Mouse (Mus musculus): ENCODE measurements around the gene Mief2. TPM values are rescaled to one million over a fixed set of nuclear protein-coding genes. Genes with fewer than 3 reads are reported as not detected.

Mief2 gene
- polyA plus RNA-seq, 1 experiment from 2014 or later: 15.2 TPM

DNA sequence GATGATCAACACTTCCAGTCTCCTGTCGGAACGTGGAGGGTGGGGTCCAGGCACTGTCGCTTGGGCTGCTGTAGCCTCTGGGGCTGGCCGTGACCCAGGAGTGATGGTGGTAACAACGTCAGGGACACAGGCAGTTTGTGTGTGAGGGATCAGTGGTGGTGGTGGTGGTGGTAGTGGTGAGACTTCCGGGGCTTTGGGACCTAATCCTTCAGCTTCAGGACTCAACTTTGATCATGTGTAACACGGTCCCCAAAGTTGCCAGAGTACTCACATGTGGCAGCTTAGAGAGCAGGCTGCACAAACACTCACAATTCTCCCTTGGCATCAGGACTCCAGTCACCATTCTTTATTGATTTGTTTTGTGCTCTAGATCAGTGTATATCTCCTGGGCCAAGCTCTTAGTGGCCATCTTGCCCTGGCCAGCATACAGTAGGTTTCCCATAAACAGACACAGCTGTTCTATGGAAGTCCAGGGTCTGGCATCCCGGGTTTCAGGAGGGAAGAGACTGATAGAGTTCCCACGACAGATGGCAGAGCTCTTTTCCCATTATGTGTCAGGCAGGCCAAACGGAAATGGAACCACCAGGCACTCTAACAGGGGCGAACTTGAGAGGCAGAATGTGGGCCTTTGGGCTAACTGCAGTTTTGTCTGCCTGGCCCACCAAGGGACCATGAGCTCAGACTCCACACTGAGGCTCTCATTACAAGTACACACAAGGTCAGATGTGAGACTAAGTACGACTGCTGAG, 632 bp upstream of the Mief2 start:
- Histone ChIP-seq H3K9me3 (no peaks in the 10 kb centered on the region), H3K27me3 (no peaks in the 10 kb centered on the region), H3K4me2 (replicated peaks) (peak overlapping the region; percentile 75), H3K36me3 (peaks cover 41% of the 10 kb centered on the region), H3K4me1 (peaks cover 31% of the 10 kb centered on the region), H3K9ac (replicated peaks) (peak overlapping the region; percentile 90), H3K4me3 (peak overlapping the region; percentile 91), H3K27ac (replicated peaks) (peak overlapping the region; percentile 88)
- 8% methylated on average over 12 of the region's 12 CpGs for WGBS
- peak; percentile 28 for ATAC-seq (ENCODE audit: low FRiP score, low read depth)

DNA sequence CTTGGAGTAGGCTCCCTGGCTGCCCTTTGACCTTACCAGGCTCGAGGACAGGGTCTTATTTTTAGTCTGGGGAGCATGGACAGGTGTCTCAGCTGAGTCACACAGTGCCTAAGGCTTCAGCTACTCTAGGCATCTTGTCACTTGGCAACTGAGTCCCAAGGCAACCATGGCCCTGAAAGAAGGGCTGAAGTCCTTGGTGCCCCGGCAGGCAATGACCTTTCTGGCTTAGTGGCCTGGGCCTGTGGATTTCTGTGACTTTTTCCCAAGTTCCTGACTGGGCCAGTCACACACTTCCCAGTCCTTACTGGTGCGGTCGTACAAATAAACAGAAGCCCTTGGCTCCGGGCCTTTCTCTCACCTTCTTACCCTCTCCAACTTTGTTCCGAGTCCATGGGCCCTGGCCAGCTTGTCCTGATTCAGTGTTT, 1.0 kb downstream of the Mief2 start:
- ATAC-seq (ENCODE audit: low FRiP score, low read depth): no peak
- Histone ChIP-seq H3K4me3 (peak overlapping the region; percentile 91), H3K27ac (replicated peaks) (no peak overlapping the region), H3K4me1 (peaks cover 31% of the 10 kb centered on the region), H3K36me3 (peaks cover 40% of the 10 kb centered on the region), H3K9ac (replicated peaks) (no peak overlapping the region), H3K9me3 (no peaks in the 10 kb centered on the region), H3K27me3 (no peaks in the 10 kb centered on the region), H3K4me2 (replicated peaks) (peak overlapping the region; percentile 75)
- 82% methylated on average over 6 of the region's 6 CpGs for WGBS

DNA sequence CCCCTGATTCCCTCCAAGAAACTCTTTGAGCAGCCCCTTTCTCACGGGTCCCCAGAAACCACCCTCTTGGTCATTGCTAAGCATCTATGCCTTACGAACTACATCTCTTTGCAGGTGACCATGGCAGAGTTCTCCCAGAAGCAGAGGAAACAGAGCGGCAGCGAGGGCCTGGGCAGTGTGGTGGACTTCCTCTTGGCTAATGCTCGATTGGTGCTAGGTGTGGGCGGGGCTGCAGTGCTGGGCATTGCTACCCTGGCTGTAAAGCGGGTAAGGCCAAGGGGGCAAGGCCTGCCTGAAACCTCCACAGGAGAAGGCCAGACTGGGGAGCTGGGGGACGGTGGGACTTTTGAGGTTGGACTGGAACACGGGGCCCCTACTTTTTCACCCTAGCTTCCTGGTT, 2.0 kb downstream of the Mief2 start:
- Histone ChIP-seq H3K4me2 (replicated peaks) (no peak overlapping the region), H3K4me3 (no peak overlapping the region), H3K9me3 (no peaks in the 10 kb centered on the region), H3K4me1 (peaks cover 31% of the 10 kb centered on the region), H3K27me3 (no peaks in the 10 kb centered on the region), H3K9ac (replicated peaks) (no peak overlapping the region), H3K27ac (replicated peaks) (no peak overlapping the region), H3K36me3 (peaks cover 36% of the 10 kb centered on the region)
- WGBS: 85% methylated on average over 9 of the region's 9 CpGs
- no peak for ATAC-seq (ENCODE audit: low FRiP score, low read depth)

DNA sequence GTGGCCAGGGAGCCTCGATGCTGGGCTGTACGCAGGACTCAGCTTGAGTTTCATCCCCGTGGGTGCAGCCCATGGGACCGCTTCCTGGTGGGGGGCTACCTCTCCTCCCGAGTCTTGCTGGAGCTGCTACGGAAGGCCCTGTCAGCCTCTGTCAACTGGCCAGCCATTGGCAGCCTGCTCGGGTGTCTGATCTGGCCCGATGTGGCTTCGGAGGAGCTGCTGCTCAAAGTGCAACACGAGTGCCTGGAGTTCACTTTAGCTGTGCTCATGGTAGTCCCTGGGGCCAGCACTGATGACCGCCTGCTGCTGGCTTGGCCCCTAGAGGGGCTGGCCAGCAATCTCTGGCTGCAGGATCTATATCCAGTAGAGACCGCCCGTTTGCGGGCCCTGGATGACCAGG, 3.1 kb downstream of the Mief2 start:
- Histone ChIP-seq H3K27ac (replicated peaks) (no peak overlapping the region), H3K27me3 (no peaks in the 10 kb centered on the region), H3K4me1 (peaks cover 26% of the 10 kb centered on the region), H3K4me3 (no peak overlapping the region), H3K9me3 (no peaks in the 10 kb centered on the region), H3K36me3 (peaks cover 36% of the 10 kb centered on the region), H3K9ac (replicated peaks) (no peak overlapping the region; the same call in 1 of the 2 replicates), H3K4me2 (replicated peaks) (no peak overlapping the region)
- WGBS: 88% methylated on average over 14 of the region's 14 CpGs
- ATAC-seq (ENCODE audit: low FRiP score, low read depth): no peak

DNA sequence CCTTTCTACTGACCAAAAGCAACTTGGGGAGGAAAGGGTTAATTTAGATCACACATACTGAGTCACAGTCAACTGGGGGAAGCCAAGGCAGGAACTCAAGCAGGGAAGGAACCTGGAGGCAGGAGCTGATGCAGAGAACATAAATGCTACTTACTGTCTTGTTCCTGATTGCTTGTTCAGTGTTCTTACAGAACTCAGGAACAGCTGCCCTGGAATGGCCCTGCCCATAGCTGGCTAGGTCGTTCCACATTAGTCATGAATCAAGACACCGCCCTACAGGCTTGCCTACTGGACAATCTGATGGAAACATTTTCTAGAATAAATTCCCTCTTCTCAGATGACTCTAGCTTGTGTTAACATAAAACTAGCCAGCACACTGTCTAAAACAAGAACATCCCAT, 6.0 kb downstream of the Mief2 start:
- Histone ChIP-seq H3K36me3 (peaks cover 36% of the 10 kb centered on the region), H3K27ac (replicated peaks) (no peak overlapping the region), H3K9ac (replicated peaks) (no peak overlapping the region), H3K9me3 (no peaks in the 10 kb centered on the region), H3K4me1 (peaks cover 6% of the 10 kb centered on the region), H3K27me3 (no peaks in the 10 kb centered on the region), H3K4me3 (no peak overlapping the region), H3K4me2 (replicated peaks) (no peak overlapping the region)
- ATAC-seq (ENCODE audit: low FRiP score, low read depth): no peak
- WGBS: 88% methylated on average over 2 of the region's 2 CpGs

- H3K9ac ChIP-seq (replicated peaks): no peak overlapping the region
- H3K27ac ChIP-seq (replicated peaks): no peak overlapping the region
- no peak overlapping the region for H3K4me3 ChIP-seq
- H3K4me2 ChIP-seq (replicated peaks): no peak overlapping the region
- 81% methylated on average over 5 of the region's 5 CpGs for WGBS
- H3K27me3 ChIP-seq: no peaks in the 10 kb centered on the region
- H3K9me3 ChIP-seq: no peaks in the 10 kb centered on the region
- ATAC-seq (ENCODE audit: low FRiP score, low read depth): no peak
- no peaks in the 10 kb centered on the region for H3K4me1 ChIP-seq
- peaks cover 45% of the 10 kb centered on the region for H3K36me3 ChIP-seq
Measured at GRCm38 (mm10) chr11:60735191-60735590, 7.0 kb downstream of the Mief2 start.

GRCm38 (mm10) chr11:60736491-60736890, 8.3 kb downstream of the Mief2 start:
- no peak overlapping the region for H3K9ac ChIP-seq (replicated peaks)
- peaks cover 47% of the 10 kb centered on the region for H3K36me3 ChIP-seq
- no peaks in the 10 kb centered on the region for H3K27me3 ChIP-seq
- no peaks in the 10 kb centered on the region for H3K4me1 ChIP-seq
- H3K9me3 ChIP-seq: no peaks in the 10 kb centered on the region
- H3K27ac ChIP-seq (replicated peaks): no peak overlapping the region
- H3K4me2 ChIP-seq (replicated peaks): no peak overlapping the region
- no peak for ATAC-seq (ENCODE audit: low FRiP score, low read depth)
- WGBS: 88% methylated on average over 3 of the region's 3 CpGs
- H3K4me3 ChIP-seq: no peak overlapping the region

GRCm38 (mm10) chr11:60737450-60737849, 9.3 kb downstream of the Mief2 start:
- peaks cover 50% of the 10 kb centered on the region for H3K36me3 ChIP-seq

DNA sequence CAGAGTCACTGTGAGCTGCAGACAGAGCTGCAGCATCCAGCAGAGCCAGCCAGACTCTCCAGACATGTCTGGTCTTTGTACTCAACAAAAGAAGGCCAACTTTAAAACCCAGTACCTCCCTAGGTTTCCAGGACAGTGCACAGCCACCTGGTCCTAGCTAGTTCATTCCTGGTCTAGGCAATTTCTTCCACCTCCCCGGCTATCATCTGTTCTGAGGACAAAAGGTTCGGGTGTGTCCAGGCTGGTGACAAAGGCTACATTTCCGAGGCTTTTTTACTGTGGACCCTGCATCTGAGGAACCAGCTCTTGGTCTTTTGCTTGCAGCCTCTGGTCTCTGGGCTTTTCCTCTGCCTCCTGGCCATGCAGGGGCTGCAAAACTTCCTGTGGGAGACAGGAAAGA, 12.1 kb downstream of the Mief2 start:
- no peak overlapping the region for H3K4me2 ChIP-seq (replicated peaks)
- 78% methylated on average over 3 of the region's 3 CpGs for WGBS
- no peaks in the 10 kb centered on the region for H3K27me3 ChIP-seq
- H3K9me3 ChIP-seq: no peaks in the 10 kb centered on the region
- ATAC-seq (ENCODE audit: low FRiP score, low read depth): no peak
- H3K27ac ChIP-seq (replicated peaks): no peak overlapping the region
- peaks cover 61% of the 10 kb centered on the region for H3K36me3 ChIP-seq
- no peak overlapping the region for H3K4me3 ChIP-seq
- no peak overlapping the region for H3K9ac ChIP-seq (replicated peaks)
- H3K4me1 ChIP-seq: no peaks in the 10 kb centered on the region

More at GRCm38 (mm10) chr11:60737450-60737849, 9.3 kb downstream of the Mief2 start:
- Histone ChIP-seq H3K4me3 (no peak overlapping the region), H3K27me3 (no peaks in the 10 kb centered on the region), H3K9me3 (no peaks in the 10 kb centered on the region), H3K9ac (replicated peaks) (no peak overlapping the region), H3K4me1 (no peaks in the 10 kb centered on the region), H3K4me2 (replicated peaks) (no peak overlapping the region), H3K27ac (replicated peaks) (no peak overlapping the region)
- no peak for ATAC-seq (ENCODE audit: low FRiP score, low read depth)

DNA sequence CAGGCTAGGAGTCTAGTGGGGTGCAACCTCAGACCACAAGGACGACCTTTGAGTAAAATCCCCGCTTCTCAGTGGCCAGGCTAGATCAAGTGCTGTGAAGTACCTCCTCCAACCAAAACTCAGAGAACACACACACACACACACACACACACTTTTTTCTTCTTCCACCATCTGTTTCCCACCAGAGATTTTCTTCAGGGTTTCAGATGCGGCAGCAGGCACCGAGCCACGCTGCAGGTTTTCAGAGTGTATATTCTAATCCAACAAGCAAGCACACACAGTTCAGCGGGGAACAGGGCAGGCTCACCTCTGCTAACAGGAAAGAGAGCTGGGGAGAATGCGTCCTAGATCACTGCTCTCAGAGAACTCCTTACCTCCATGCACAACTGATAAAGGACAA, 27.4 kb downstream of the Mief2 start:
- Histone ChIP-seq H3K4me3 (no peak overlapping the region), H3K4me1 (no peaks in the 10 kb centered on the region), H3K36me3 (peaks cover 80% of the 10 kb centered on the region), H3K4me2 (replicated peaks) (no peak overlapping the region), H3K27ac (replicated peaks) (no peak overlapping the region), H3K27me3 (no peaks in the 10 kb centered on the region), H3K9ac (replicated peaks) (no peak overlapping the region), H3K9me3 (no peaks in the 10 kb centered on the region)
- no peak for ATAC-seq (ENCODE audit: low FRiP score, low read depth)
- 96% methylated on average over 7 of the region's 7 CpGs for WGBS

DNA sequence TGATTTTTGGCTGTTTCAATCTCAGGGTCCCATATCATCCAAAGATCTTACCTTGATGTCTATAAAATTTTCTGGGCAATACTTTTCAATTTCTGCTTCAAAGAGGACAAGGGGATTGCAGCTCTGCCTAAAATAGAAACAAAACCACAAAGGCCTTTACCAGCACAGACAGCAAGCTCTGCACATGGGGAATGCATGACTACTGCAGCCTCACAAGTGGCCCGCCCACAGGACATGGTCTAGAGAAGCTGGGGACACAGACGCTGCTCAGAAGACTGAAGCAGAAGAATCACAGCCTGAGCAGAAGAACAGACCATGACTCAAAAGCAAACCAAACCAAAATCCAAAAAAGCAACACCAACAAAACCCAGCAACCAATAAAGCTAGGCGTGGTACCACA, 33.5 kb downstream of the Mief2 start:
- Histone ChIP-seq H3K4me2 (replicated peaks) (no peak overlapping the region), H3K36me3 (peaks cover 41% of the 10 kb centered on the region), H3K9ac (replicated peaks) (no peak overlapping the region), H3K4me1 (no peaks in the 10 kb centered on the region), H3K27me3 (no peaks in the 10 kb centered on the region), H3K9me3 (peaks cover 3% of the 10 kb centered on the region; the same call in 1 of the 2 replicates), H3K4me3 (no peak overlapping the region), H3K27ac (replicated peaks) (no peak overlapping the region)
- no peak for ATAC-seq (ENCODE audit: low FRiP score, low read depth)
- WGBS: 91% methylated on average over 3 of the region's 3 CpGs

DNA sequence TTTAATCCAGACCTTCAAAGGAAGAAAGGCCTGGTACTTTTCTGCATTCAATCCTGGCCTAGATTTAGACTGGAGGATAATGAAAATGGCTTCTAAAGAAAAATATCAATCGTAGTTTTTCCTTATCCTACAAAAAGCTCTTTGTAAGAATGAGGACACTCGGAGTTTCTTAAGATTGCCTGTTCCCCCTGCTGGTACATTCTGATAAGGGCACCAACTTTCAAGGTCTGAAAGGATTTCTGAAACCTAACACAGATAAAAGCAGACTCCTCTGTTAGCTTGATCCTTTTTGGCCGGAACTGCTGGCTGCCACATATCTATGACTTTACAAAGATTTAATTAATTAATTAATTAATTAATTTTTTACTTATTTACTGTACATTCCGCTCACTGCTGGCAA, 38.8 kb downstream of the Mief2 start:
- Histone ChIP-seq H3K9ac (replicated peaks) (no peak overlapping the region), H3K4me3 (no peak overlapping the region), H3K27ac (replicated peaks) (no peak overlapping the region), H3K9me3 (peaks cover 3% of the 10 kb centered on the region; the same call in 1 of the 2 replicates), H3K36me3 (peaks cover under 1% of the 10 kb centered on the region), H3K27me3 (no peaks in the 10 kb centered on the region), H3K4me2 (replicated peaks) (no peak overlapping the region), H3K4me1 (no peaks in the 10 kb centered on the region)
- 86% methylated on average over 4 of the region's 4 CpGs for WGBS
- ATAC-seq (ENCODE audit: low FRiP score, low read depth): no peak

DNA sequence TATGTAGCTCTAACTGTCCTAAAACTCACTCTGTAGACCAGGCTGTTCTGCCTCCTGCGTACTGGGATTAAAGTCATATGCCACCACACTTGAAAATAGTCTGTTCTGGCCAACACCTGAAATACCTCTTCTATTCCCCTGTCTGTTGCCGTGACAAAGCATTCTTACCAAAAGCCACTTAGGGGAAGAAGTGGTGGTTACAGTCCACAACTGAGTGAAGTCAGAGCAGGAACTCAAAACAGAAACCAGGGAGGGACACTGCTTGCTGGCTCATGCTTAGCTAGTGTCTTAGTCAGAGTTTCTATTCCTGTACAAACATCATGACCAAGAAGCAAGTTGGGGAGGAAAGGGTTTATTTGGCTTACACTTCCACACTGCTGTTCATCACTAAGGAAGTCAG, 41.1 kb downstream of the Mief2 start:
- Histone ChIP-seq H3K9ac (replicated peaks) (no peak overlapping the region), H3K36me3 (no peaks in the 10 kb centered on the region)

More for the DNA sequence above, 41.1 kb downstream of the Mief2 start:
- Histone ChIP-seq H3K4me1 (no peaks in the 10 kb centered on the region), H3K27me3 (no peaks in the 10 kb centered on the region), H3K9me3 (peaks cover 3% of the 10 kb centered on the region; the same call in 1 of the 2 replicates), H3K4me2 (replicated peaks) (no peak overlapping the region), H3K27ac (replicated peaks) (no peak overlapping the region), H3K4me3 (no peak overlapping the region)
- no peak for ATAC-seq (ENCODE audit: low FRiP score, low read depth)
- WGBS: 95% methylated on average over 2 of the region's 2 CpGs
